Mouse (Mus musculus): ENCODE data around the gene Dusp8.
"Not testable (repeated sequence)": the region's sequence is repeated elsewhere in the genome, so short reads cannot be mapped to it uniquely, and the experiment has no call there.

The Dusp8 gene

GRCm38 (mm10) chr7:142095183-142095931 lies at the start of gene Dusp8:
Gene Dusp8 (minus strand): TSS chr7:142095843.
- no peak for TF ChIP-seq GATA4 (IDR thresholded peaks at IDR 0.05; ENCODE audit: insufficient replicate concordance, low read length)

GRCm38 (mm10) chr7:142144507-142144906 lies 48.9 kb upstream of the Dusp8 start, which contains the start of gene Gm45337:
Gene Gm45337 (minus strand): TSS chr7:142144607.
- TF ChIP-seq GATA4 (IDR thresholded peaks at IDR 0.05; ENCODE audit: insufficient replicate concordance, low read length): no peak

- no peak for TF ChIP-seq GATA4 (IDR thresholded peaks at IDR 0.05; ENCODE audit: insufficient replicate concordance, low read length)
These were observed 45.1 kb upstream of the Dusp8 start for GRCm38 (mm10) chr7:142140696-142141095.

- TF ChIP-seq GATA4 (IDR thresholded peaks at IDR 0.05; ENCODE audit: insufficient replicate concordance, low read length): not testable (repeated sequence)
These were observed 40.3 kb upstream of the Dusp8 start, which contains the start of gene Gm39115 for GRCm38 (mm10) chr7:142135934-142136333. Gene Gm39115 (minus strand): TSS chr7:142136034.

GRCm38 (mm10) chr7:142134206-142134995 lies 38.8 kb upstream of the Dusp8 start:
- TF ChIP-seq GATA4 (IDR thresholded peaks at IDR 0.05; ENCODE audit: insufficient replicate concordance, low read length): no peak

GRCm38 (mm10) chr7:142128843-142129242 lies 33.2 kb upstream of the Dusp8 start:
- no peak for TF ChIP-seq GATA4 (IDR thresholded peaks at IDR 0.05; ENCODE audit: insufficient replicate concordance, low read length)

- not testable (repeated sequence) for TF ChIP-seq GATA4 (IDR thresholded peaks at IDR 0.05; ENCODE audit: insufficient replicate concordance, low read length)
These were observed 25.0 kb upstream of the Dusp8 start, which contains the start of gene Gm45618 for GRCm38 (mm10) chr7:142120629-142121028. Gene Gm45618 (minus strand): TSS chr7:142120729.

- no peak for TF ChIP-seq GATA4 (IDR thresholded peaks at IDR 0.05; ENCODE audit: insufficient replicate concordance, low read length)
These were observed 24.0 kb upstream of the Dusp8 start for GRCm38 (mm10) chr7:142119632-142120031.

- TF ChIP-seq GATA4 (IDR thresholded peaks at IDR 0.05; ENCODE audit: insufficient replicate concordance, low read length): no peak
These were observed 9.1 kb upstream of the Dusp8 start for GRCm38 (mm10) chr7:142104747-142105146.

- no peak for TF ChIP-seq GATA4 (IDR thresholded peaks at IDR 0.05; ENCODE audit: insufficient replicate concordance, low read length)
These were observed 2.1 kb upstream of the Dusp8 start for GRCm38 (mm10) chr7:142097776-142098175.

- TF ChIP-seq GATA4 (IDR thresholded peaks at IDR 0.05; ENCODE audit: insufficient replicate concordance, low read length): no peak
These were observed 1.1 kb upstream of the Dusp8 start for GRCm38 (mm10) chr7:142096701-142097100.

- TF ChIP-seq GATA4 (IDR thresholded peaks at IDR 0.05; ENCODE audit: insufficient replicate concordance, low read length): no peak
These were observed 1.1 kb downstream of the Dusp8 start for GRCm38 (mm10) chr7:142094301-142095143.

- TF ChIP-seq GATA4 (IDR thresholded peaks at IDR 0.05; ENCODE audit: insufficient replicate concordance, low read length): no peak
These were observed 1.9 kb downstream of the Dusp8 start for GRCm38 (mm10) chr7:142093696-142094240.

- no peak for TF ChIP-seq GATA4 (IDR thresholded peaks at IDR 0.05; ENCODE audit: insufficient replicate concordance, low read length)
These were observed 2.7 kb downstream of the Dusp8 start for GRCm38 (mm10) chr7:142092991-142093390.

GRCm38 (mm10) chr7:142091848-142092247 lies 3.8 kb downstream of the Dusp8 start:
- TF ChIP-seq GATA4 (IDR thresholded peaks at IDR 0.05; ENCODE audit: insufficient replicate concordance, low read length): no peak
